Mouse (Mus musculus) heart, embryonic 15.5 days (tissue): ENCODE measurements around the gene Slc39a11. TPM values are rescaled to one million over a fixed set of nuclear protein-coding genes. Genes with fewer than 3 reads are reported as not detected.

Experiments used
- ATAC-seq: fragments of 200-750 bp; cut with Nextera tagmentation; replicated peaks from 2 replicates; pipeline ENCODE4 v1.8.0; 2017; ENCODE audit warnings: low read depth, moderate TSS enrichment; ENCODE audit not compliant: insufficient number of reproducible peaks, insufficient read depth, low FRiP score
- H3K27ac ChIP-seq: fragments of 300-500 bp; sonication (generic); 2 replicates; pipeline ENCODE4 v1.5.1; 2015; ENCODE audit warnings: mild to moderate bottlenecking, inconsistent platforms
- H3K27me3 ChIP-seq: fragments of 300-500 bp; sonication (generic); 2 replicates; pipeline ENCODE4 v1.6.1; 2015; ENCODE audit warnings: inconsistent platforms
- H3K36me3 ChIP-seq: fragments of 300-500 bp; sonication (generic); 2 replicates; pipeline ENCODE4 v1.6.1; 2015; ENCODE audit warnings: mild to moderate bottlenecking, inconsistent platforms
- H3K4me1 ChIP-seq: fragments of 300-500 bp; sonication (generic); replicated peaks from 2 replicates; pipeline ENCODE4 v1.6.1; 2015; ENCODE audit warnings: inconsistent platforms
- H3K4me2 ChIP-seq: fragments of 300-500 bp; sonication (generic); 2 replicates; pipeline ENCODE4 v1.6.1; 2015; ENCODE audit warnings: inconsistent platforms, mild to moderate bottlenecking, moderate library complexity
- H3K4me3 ChIP-seq: fragments of 300-500 bp; sonication (generic); 2 replicates; pipeline ENCODE4 v1.5.1; 2015; ENCODE audit warnings: mild to moderate bottlenecking, inconsistent platforms
- H3K9ac ChIP-seq: fragments of 300-500 bp; sonication (generic); 2 replicates; pipeline ENCODE4 v1.6.1; 2015; ENCODE audit warnings: mild to moderate bottlenecking, inconsistent platforms
- H3K9me3 ChIP-seq: fragments of 300-500 bp; sonication (generic); replicated peaks from 2 replicates; pipeline ENCODE4 v1.6.1; 2016; ENCODE audit warnings: inconsistent platforms
- WGBS: fragments of 180-500 bp; shearing (Covaris S2); methylation state at CpG from one replicate; pipeline ENCODE4 v1.1.7; 2015; ENCODE audit warnings: mixed read lengths; 5-methylcytosine and 5-hydroxymethylcytosine counted together
- polyA plus RNA-seq: library from polyadenylated mRNA; unstranded; fragments of >200 nt; fragmentation: Nextera tagmentation; extraction: Ambion mirVana; gene quantifications from 2 replicates; pipeline ENCODE4 v1.2.1, GENCODE M21; 2015

Gene Slc39a11
- polyA plus RNA-seq, 1 experiment from 2014 or later: 13.4 TPM

GRCm38 (mm10) chr11:113355932-113356331 is 293.9 kb downstream of the Slc39a11 start:
- ATAC-seq: no peak
- 76% methylated on average over 5 of the region's 5 CpGs for WGBS

GRCm38 (mm10) chr11:113352085-113352815 is 297.6 kb downstream of the Slc39a11 start:
- no peak overlapping the region for H3K9ac ChIP-seq
- H3K4me3 ChIP-seq: no peak overlapping the region
- H3K27me3 ChIP-seq: no peaks in the 10 kb centered on the region
- 42% methylated on average over 11 of the region's 12 CpGs for WGBS
- H3K9me3 ChIP-seq: 0 out of 2 replicates have a peak, but pooled peaks cover 8% of the 10 kb centered on the region
- H3K27ac ChIP-seq: no peak overlapping the region
- H3K4me1 ChIP-seq: no peaks in the 10 kb centered on the region
- H3K4me2 ChIP-seq: no peak overlapping the region
- ATAC-seq: no peak
- H3K36me3 ChIP-seq: 0 out of 2 replicates have a peak, but pooled peaks cover 4% of the 10 kb centered on the region

More at GRCm38 (mm10) chr11:113355932-113356331, 293.9 kb downstream of the Slc39a11 start:
- Histone ChIP-seq H3K4me1 (no peaks in the 10 kb centered on the region), H3K36me3 (no peaks in the 10 kb centered on the region), H3K27ac (no peak overlapping the region), H3K9ac (no peak overlapping the region), H3K4me3 (no peak overlapping the region), H3K9me3 (no peaks in the 10 kb centered on the region), H3K4me2 (no peak overlapping the region), H3K27me3 (no peaks in the 10 kb centered on the region)

- WGBS: 89% methylated on average over 4 of the region's 4 CpGs
- Histone ChIP-seq H3K36me3 (0 out of 2 replicates have a peak, but pooled peaks cover 4% of the 10 kb centered on the region), H3K4me3 (no peak overlapping the region), H3K4me2 (no peak overlapping the region), H3K4me1 (no peaks in the 10 kb centered on the region), H3K9me3 (0 out of 2 replicates have a peak, but pooled peaks cover 8% of the 10 kb centered on the region), H3K27ac (no peak overlapping the region), H3K9ac (no peak overlapping the region), H3K27me3 (no peaks in the 10 kb centered on the region)
- no peak for ATAC-seq
Measured at GRCm38 (mm10) chr11:113350583-113350982, 299.3 kb downstream of the Slc39a11 start.

- Histone ChIP-seq H3K4me3 (no peak overlapping the region), H3K9me3 (0 out of 2 replicates have a peak, but pooled peaks cover 8% of the 10 kb centered on the region), H3K27me3 (no peaks in the 10 kb centered on the region), H3K4me1 (no peaks in the 10 kb centered on the region), H3K36me3 (0 out of 2 replicates have a peak, but pooled peaks cover 4% of the 10 kb centered on the region), H3K9ac (no peak overlapping the region), H3K27ac (no peak overlapping the region), H3K4me2 (no peak overlapping the region)
- no peak for ATAC-seq
- WGBS: 67% methylated on average over 9 of the region's 9 CpGs
Measured at GRCm38 (mm10) chr11:113346895-113347514, 302.9 kb downstream of the Slc39a11 start.

DNA sequence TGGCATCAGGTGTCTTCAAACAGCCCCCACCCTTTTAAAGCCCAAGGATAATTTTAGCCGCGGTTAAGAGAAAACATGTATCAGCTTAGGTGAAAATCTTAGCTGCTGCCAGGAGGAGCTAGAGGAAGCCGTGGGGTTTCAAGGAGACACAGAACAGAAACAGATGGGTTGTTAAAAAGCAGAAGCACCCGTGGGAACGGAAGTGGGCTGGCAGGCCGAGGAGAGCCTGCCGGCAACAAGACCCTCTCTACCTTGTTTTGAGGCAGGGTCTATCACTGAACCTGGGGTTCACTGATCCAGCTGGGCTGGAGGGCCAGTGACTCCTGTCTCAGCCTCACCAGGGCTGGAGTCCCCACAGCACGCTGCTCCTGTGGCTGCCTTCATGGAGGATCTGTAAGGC is 310.1 kb downstream of the Slc39a11 start:
- Histone ChIP-seq H3K27me3 (no peaks in the 10 kb centered on the region), H3K4me1 (no peaks in the 10 kb centered on the region), H3K27ac (no peak overlapping the region), H3K9ac (no peak overlapping the region), H3K36me3 (no peaks in the 10 kb centered on the region), H3K9me3 (no peaks in the 10 kb centered on the region), H3K4me3 (no peak overlapping the region), H3K4me2 (no peak overlapping the region)
- WGBS: 70% methylated on average over 8 of the region's 8 CpGs
- no peak for ATAC-seq

GRCm38 (mm10) chr11:113338581-113338980 is 311.3 kb downstream of the Slc39a11 start:
- no peak overlapping the region for H3K4me2 ChIP-seq
- H3K27ac ChIP-seq: no peak overlapping the region
- no peaks in the 10 kb centered on the region for H3K36me3 ChIP-seq
- no peak overlapping the region for H3K9ac ChIP-seq
- no peaks in the 10 kb centered on the region for H3K27me3 ChIP-seq
- no peaks in the 10 kb centered on the region for H3K9me3 ChIP-seq
- H3K4me1 ChIP-seq: no peaks in the 10 kb centered on the region
- 38% methylated on average over 5 of the region's 5 CpGs for WGBS
- ATAC-seq: no peak
- H3K4me3 ChIP-seq: no peak overlapping the region

- Histone ChIP-seq H3K36me3 (no peaks in the 10 kb centered on the region), H3K4me1 (0 out of 2 replicates have a peak, but pooled peaks cover 2% of the 10 kb centered on the region), H3K27me3 (no peaks in the 10 kb centered on the region), H3K4me2 (no peak overlapping the region), H3K9ac (no peak overlapping the region), H3K4me3 (no peak overlapping the region), H3K9me3 (no peaks in the 10 kb centered on the region), H3K27ac (no peak overlapping the region)
- no peak for ATAC-seq
- WGBS: 79% methylated on average over 5 of the region's 5 CpGs
Measured at GRCm38 (mm10) chr11:113335706-113336105, 314.2 kb downstream of the Slc39a11 start.

DNA sequence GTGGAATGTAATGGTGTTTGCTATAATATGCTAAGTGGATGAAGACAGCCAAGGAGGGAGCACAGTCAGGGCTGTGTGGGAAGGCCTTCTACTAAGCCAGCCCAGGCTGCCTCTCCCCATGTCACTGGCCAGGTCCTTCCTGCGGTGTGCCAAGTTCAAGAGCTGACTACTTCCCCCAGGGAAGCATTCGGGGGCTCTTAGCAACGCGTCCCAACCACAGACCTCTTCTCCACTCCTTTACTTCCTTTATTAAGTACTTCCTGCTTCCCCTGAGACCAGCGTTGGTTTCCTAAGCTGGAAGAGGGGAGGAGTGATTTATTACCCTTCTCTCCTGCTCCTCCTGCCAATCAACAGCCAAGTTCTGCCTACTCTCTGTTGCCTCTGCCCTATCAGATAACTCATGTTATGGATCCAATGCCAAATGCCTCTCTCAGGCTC is 315.4 kb downstream of the Slc39a11 start:
- H3K27ac ChIP-seq: no peak overlapping the region
- no peak for ATAC-seq

DNA sequence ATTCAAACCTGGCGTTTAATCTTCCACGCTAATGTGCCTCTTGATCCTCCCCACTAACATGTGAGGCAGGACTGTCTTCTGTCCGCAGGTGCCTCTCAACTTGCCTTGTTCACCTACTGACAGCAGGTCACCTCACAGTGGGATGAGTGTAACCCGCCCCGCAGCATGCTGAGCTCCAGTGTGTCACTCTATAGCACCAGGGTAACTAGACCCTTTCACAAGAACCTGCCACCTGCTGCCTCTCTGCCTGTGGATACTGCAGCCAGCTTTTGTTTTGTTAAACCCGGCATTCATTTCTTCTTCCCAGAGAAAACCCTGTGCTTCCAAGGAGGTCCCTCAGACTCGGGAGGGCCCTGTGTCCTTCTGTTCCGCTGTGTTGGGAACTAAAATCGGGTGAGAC is 316.3 kb downstream of the Slc39a11 start:
- Histone ChIP-seq H3K4me1 (0 out of 2 replicates have a peak, but pooled peaks cover 2% of the 10 kb centered on the region), H3K4me3 (no peak overlapping the region), H3K27ac (no peak overlapping the region), H3K9me3 (no peaks in the 10 kb centered on the region), H3K4me2 (no peak overlapping the region), H3K27me3 (no peaks in the 10 kb centered on the region), H3K36me3 (no peaks in the 10 kb centered on the region), H3K9ac (no peak overlapping the region)
- no peak for ATAC-seq
- 81% methylated on average over 9 of the region's 9 CpGs for WGBS

More for the DNA sequence above, 315.4 kb downstream of the Slc39a11 start:
- no peak overlapping the region for H3K4me3 ChIP-seq
- no peak overlapping the region for H3K4me2 ChIP-seq
- 0 out of 2 replicates have a peak, but pooled peaks cover 2% of the 10 kb centered on the region for H3K4me1 ChIP-seq
- no peaks in the 10 kb centered on the region for H3K9me3 ChIP-seq
- H3K9ac ChIP-seq: no peak overlapping the region
- H3K27me3 ChIP-seq: no peaks in the 10 kb centered on the region
- WGBS: 38% methylated on average over 5 of the region's 5 CpGs
- no peaks in the 10 kb centered on the region for H3K36me3 ChIP-seq

- Histone ChIP-seq H3K4me1 (0 out of 2 replicates have a peak, but pooled peaks cover 2% of the 10 kb centered on the region), H3K27ac (no peak overlapping the region), H3K9ac (no peak overlapping the region), H3K4me2 (no peak overlapping the region), H3K9me3 (no peaks in the 10 kb centered on the region), H3K27me3 (no peaks in the 10 kb centered on the region), H3K4me3 (no peak overlapping the region), H3K36me3 (no peaks in the 10 kb centered on the region)
- ATAC-seq: no peak
- 69% methylated on average over 13 of the region's 13 CpGs for WGBS
Measured at GRCm38 (mm10) chr11:113330061-113330591, 319.8 kb downstream of the Slc39a11 start.

DNA sequence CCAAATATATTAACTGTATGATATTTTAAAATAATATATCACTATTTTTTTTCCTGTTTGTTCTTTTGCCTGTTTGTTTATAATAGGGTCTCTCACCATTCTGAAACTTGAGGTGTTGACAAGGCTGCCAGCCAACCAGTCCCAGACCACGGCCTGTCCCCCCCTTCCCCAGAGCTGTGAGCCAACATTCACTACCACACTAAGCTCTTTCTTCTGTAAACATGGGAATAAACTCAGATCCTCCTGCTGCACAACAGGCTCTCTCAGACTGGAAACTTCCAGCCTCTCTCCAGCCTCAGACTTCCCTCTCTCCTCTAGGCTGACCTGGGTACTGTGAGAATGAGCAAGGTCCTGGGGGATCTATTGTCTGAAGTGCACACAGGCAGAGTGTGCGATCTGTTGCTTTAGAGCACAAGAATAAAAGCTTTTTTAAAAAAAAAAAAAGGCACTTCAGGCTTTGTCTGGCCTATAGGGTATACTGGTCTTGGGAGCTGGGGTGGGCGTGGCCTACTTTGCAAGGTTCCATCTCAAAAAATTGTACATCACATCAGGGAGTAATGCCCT is 322.3 kb downstream of the Slc39a11 start:
- Histone ChIP-seq H3K27me3 (no peaks in the 10 kb centered on the region), H3K4me2 (no peak overlapping the region), H3K27ac (no peak overlapping the region), H3K9me3 (no peaks in the 10 kb centered on the region), H3K36me3 (no peaks in the 10 kb centered on the region), H3K9ac (no peak overlapping the region), H3K4me3 (no peak overlapping the region), H3K4me1 (0 out of 2 replicates have a peak, but pooled peaks cover 2% of the 10 kb centered on the region)
- ATAC-seq: no peak
- WGBS: 74% methylated on average over 3 of the region's 3 CpGs
